In the genomic region with DNA sequence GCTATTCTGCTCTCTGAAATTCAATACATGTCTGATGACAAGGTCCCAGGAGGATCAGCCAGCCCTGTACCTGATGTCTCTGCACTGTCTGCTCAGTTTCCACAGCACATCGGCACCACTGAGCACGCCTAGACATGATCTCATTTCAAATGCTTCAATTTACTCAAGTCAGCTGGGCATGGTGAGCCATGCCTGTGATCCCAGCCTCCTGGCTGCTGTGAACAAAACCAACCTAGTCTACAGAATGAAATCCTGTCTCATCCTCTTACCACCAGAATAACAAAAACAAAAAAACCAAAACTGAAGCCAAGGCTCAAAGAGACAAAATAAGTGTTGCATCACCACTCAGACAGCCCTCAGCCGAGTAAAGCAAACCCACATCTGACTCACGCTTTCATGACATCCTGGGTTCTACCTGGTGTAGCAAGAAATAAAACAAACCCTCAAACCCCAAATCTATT, we compare ENCODE assay signal across 19 mouse cellular contexts. TPM values are rescaled to one million over a fixed set of nuclear protein-coding genes. Genes with fewer than 3 reads are reported as not detected.
DNase-seq lines count a peak whose midpoint lies in the region; ATAC-seq lines count a peak whose summit lies in the region.
"Had no signal": no experiment of that assay in that cellular context is flagged by ENCODE, and none has a peak within 500 bp of the region (broad histone marks: within the 10 kb centered on the region; RNA-seq: fewer than 3 reads in every experiment).

No protein-coding gene starts in this region.

- no peaks in the 10 kb centered on the region for H3K9me3 ChIP-seq in embryonic facial prominence, embryonic 15.5 days (replicated peaks)
- no peaks in the 10 kb centered on the region for H3K9me3 ChIP-seq in stomach, embryonic 16.5 days (replicated peaks; ENCODE audit: control insufficient read depth, low read length)
- no peaks in the 10 kb centered on the region for H3K9me3 ChIP-seq in intestine, embryonic 16.5 days (ENCODE audit: control insufficient read depth, low read length)
- H3K9me3 ChIP-seq: forebrain, embryonic 15.5 days; hindbrain, embryonic 10.5 days; liver, embryonic 12.5 days; megakaryocyte, embryonic 14.5 days; neural tube, embryonic 12.5 days had no signal

- H3K4me2 ChIP-seq in embryonic facial prominence, embryonic 15.5 days (replicated peaks), result no peak overlapping the region
- H3K4me2 ChIP-seq in stomach, embryonic 16.5 days (ENCODE audit: low read depth, low read length), result no peak overlapping the region
- no peak overlapping the region for H3K4me2 ChIP-seq in intestine, embryonic 16.5 days (ENCODE audit: low read depth, low read length)
- H3K4me2 ChIP-seq: forebrain, embryonic 15.5 days; liver, embryonic 12.5 days; neural tube, embryonic 12.5 days had no signal

- no peaks in the 10 kb centered on the region for H3K27me3 ChIP-seq in embryonic facial prominence, embryonic 15.5 days
- no peaks in the 10 kb centered on the region for H3K27me3 ChIP-seq in stomach, embryonic 16.5 days (ENCODE audit: control insufficient read depth, insufficient read depth, low read length)
- no peaks in the 10 kb centered on the region for H3K27me3 ChIP-seq in intestine, embryonic 16.5 days (replicated peaks; ENCODE audit: control insufficient read depth, insufficient read depth, low read length)
- H3K27me3 ChIP-seq: forebrain, embryonic 15.5 days; liver, embryonic 12.5 days; megakaryocyte, embryonic 14.5 days; neural tube, embryonic 12.5 days had no signal

- no peak overlapping the region for H3K9ac ChIP-seq in embryonic facial prominence, embryonic 15.5 days
- H3K9ac ChIP-seq in stomach, embryonic 16.5 days (ENCODE audit: low read length), result no peak overlapping the region
- no peak overlapping the region for H3K9ac ChIP-seq in intestine, embryonic 16.5 days (ENCODE audit: low read depth, low read length)
- H3K9ac ChIP-seq: forebrain, embryonic 15.5 days; liver, embryonic 12.5 days; neural tube, embryonic 12.5 days had no signal

- peaks cover 9% of the 10 kb centered on the region; the same call in 1 of the 2 replicates for H3K4me1 ChIP-seq in embryonic facial prominence, embryonic 15.5 days
- H3K4me1 ChIP-seq in stomach, embryonic 16.5 days (ENCODE audit: control insufficient read depth, insufficient read depth, low read length), result 0 out of 2 replicates have a peak, but pooled peaks cover 4% of the 10 kb centered on the region
- no peaks in the 10 kb centered on the region for H3K4me1 ChIP-seq in intestine, embryonic 16.5 days (ENCODE audit: control insufficient read depth, insufficient read depth, low read length)
- H3K4me1 ChIP-seq: forebrain, embryonic 15.5 days; hindbrain, embryonic 10.5 days; neural tube, embryonic 12.5 days had no signal

- ATAC-seq in embryonic facial prominence, embryonic 15.5 days (ENCODE audit: insufficient number of reproducible peaks, low FRiP score, low TSS enrichment, low read depth), result peak; percentile 68; the same call in 1 of the 2 replicates
- no peak for ATAC-seq in stomach, embryonic 16.5 days (ENCODE audit: insufficient read depth, low FRiP score)
- ATAC-seq in intestine, embryonic 16.5 days, result no peak
- ATAC-seq: forebrain, embryonic 15.5 days; inflammation-experienced regulatory T-cells, adult 6 months; liver, embryonic 12.5 days; midbrain, embryonic 16.5 days had no signal

- peaks cover 95% of the 10 kb centered on the region for H3K36me3 ChIP-seq in embryonic facial prominence, embryonic 15.5 days
- peaks cover 29% of the 10 kb centered on the region for H3K36me3 ChIP-seq in stomach, embryonic 16.5 days (ENCODE audit: control insufficient read depth, insufficient read depth, low read length)
- H3K36me3 ChIP-seq in intestine, embryonic 16.5 days (ENCODE audit: control insufficient read depth, insufficient read depth, low read length), result peaks cover 6% of the 10 kb centered on the region; the same call in 1 of the 2 replicates

- WGBS in embryonic facial prominence, embryonic 15.5 days, result 58% methylated on average over 4 of the region's 4 CpGs
- 78% methylated on average over 4 of the region's 4 CpGs for WGBS in stomach, embryonic 16.5 days
- 93% methylated on average over 4 of the region's 4 CpGs for WGBS in intestine, embryonic 16.5 days

- H3K4me3 ChIP-seq in embryonic facial prominence, embryonic 15.5 days (replicated peaks), result no peak overlapping the region
- no peak overlapping the region for H3K4me3 ChIP-seq in stomach, embryonic 16.5 days (replicated peaks; ENCODE audit: low read length)
- H3K4me3 ChIP-seq in intestine, embryonic 16.5 days (ENCODE audit: low read length), result no peak overlapping the region
- H3K4me3 ChIP-seq: forebrain, embryonic 15.5 days; hindbrain, embryonic 10.5 days; liver, embryonic 12.5 days; megakaryocyte, embryonic 14.5 days; neural tube, embryonic 12.5 days had no signal

- peak; percentile 47 for DNase-seq in gastrocnemius, adult 18-20 months (ENCODE audit: low spot score)
- no peak for DNase-seq in gastrocnemius, adult 8-10 months (ENCODE audit: low spot score in 2 of 2)
- peak; percentile 14 for DNase-seq in thymus, postnatal 14 days
- DNase-seq in thymus, postnatal 10 days (ENCODE audit: low spot score in 2 of 2), result no peak
- no peak for DNase-seq in c-Kit-positive CD71-positive TER-119-positive erythroid progenitor cells, embryonic 14.5 days (ENCODE audit: low spot score)
- DNase-seq: cerebellum, adult 11 months; kidney, postnatal 10 days; layer of hippocampus, adult 9-11 months had no signal

- H3K27ac ChIP-seq in embryonic facial prominence, embryonic 15.5 days (replicated peaks), result peak overlapping the region; percentile 29
- peak overlapping the region; percentile 39 for H3K27ac ChIP-seq in stomach, embryonic 16.5 days (ENCODE audit: low read length)
- H3K27ac ChIP-seq in intestine, embryonic 16.5 days (ENCODE audit: low read length), result no peak overlapping the region
- H3K27ac ChIP-seq: forebrain, embryonic 15.5 days; hindbrain, embryonic 10.5 days; liver, embryonic 12.5 days; neural tube, embryonic 12.5 days had no signal

RNA-seq across cellular contexts. Expression of a gene that starts 23.0 kb away (rescaled TPM):
- total RNA-seq in gastrocnemius, adult 18-20 months (2021), result 100 to 1,000 TPM; 129 to 137 TPM
- 100 to 1,000 TPM; 124 to 134 (median 132) TPM for total RNA-seq in gastrocnemius, adult 8-10 months (2022)
- polyA plus RNA-seq in embryonic facial prominence, embryonic 15.5 days (2015; fragmentation: Nextera tagmentation; extraction: Ambion mirVana), result 138 and 143 TPM in 2 replicates
- polyA plus RNA-seq in stomach, embryonic 16.5 days (2015; fragmentation: Nextera tagmentation; extraction: Ambion mirVana), result 163 and 173 TPM in 2 replicates
- polyA plus RNA-seq in intestine, embryonic 16.5 days (2015; fragmentation: Nextera tagmentation; extraction: Ambion mirVana), result 187 and 202 TPM in 2 replicates

RNA-seq across cellular contexts. Expression of a gene that starts 26.2 kb away (rescaled TPM):
- total RNA-seq in gastrocnemius, adult 18-20 months (2021), result not detected
- total RNA-seq in gastrocnemius, adult 8-10 months (2022), result under 1 TPM in 1 of 4 experiments, not detected in 3; 0.17 TPM
- 0.73 and 0.89 TPM in 2 replicates for polyA plus RNA-seq in embryonic facial prominence, embryonic 15.5 days (2015; fragmentation: Nextera tagmentation; extraction: Ambion mirVana)
- 0.09 and 0.19 TPM in 2 replicates for polyA plus RNA-seq in stomach, embryonic 16.5 days (2015; fragmentation: Nextera tagmentation; extraction: Ambion mirVana)
- not detected in 2 replicates for polyA plus RNA-seq in intestine, embryonic 16.5 days (2015; fragmentation: Nextera tagmentation; extraction: Ambion mirVana)
- total RNA-seq: common myeloid progenitor, adult 5-6 weeks had no signal

RNA-seq across cellular contexts. Expression of a gene that starts 36.4 kb away (rescaled TPM):
- 10 to 100 TPM; 68.0 to 69.4 TPM for total RNA-seq in gastrocnemius, adult 18-20 months (2021)
- 10 to 100 TPM; 76.1 to 93.6 (median 84.7) TPM for total RNA-seq in gastrocnemius, adult 8-10 months (2022)
- 27.0 and 30.2 TPM in 2 replicates for polyA plus RNA-seq in embryonic facial prominence, embryonic 15.5 days (2015; fragmentation: Nextera tagmentation; extraction: Ambion mirVana)
- polyA plus RNA-seq in stomach, embryonic 16.5 days (2015; fragmentation: Nextera tagmentation; extraction: Ambion mirVana), result 27.9 and 29.6 TPM in 2 replicates
- polyA plus RNA-seq in intestine, embryonic 16.5 days (2015; fragmentation: Nextera tagmentation; extraction: Ambion mirVana), result 18.1 and 19.6 TPM in 2 replicates

Comparison
In these comparisons a context has a peak if more than half of its experiments do, and no peak if none do; other contexts are left out.
1. DNase-seq: peak in gastrocnemius, adult 18-20 months (single experiment) and thymus, postnatal 14 days (single experiment); none in gastrocnemius, adult 8-10 months (0 of 2), thymus, postnatal 10 days (0 of 2) and c-Kit-positive CD71-positive TER-119-positive erythroid progenitor cells, embryonic 14.5 days (single experiment).